Mouse (Mus musculus) CH12.LX (cell line): ENCODE measurements at regions not wholly inside any gene's neighbourhood (a gene's known extent, or its start where the extent isn't known, plus 50 kb on each side); places are given as distances from the start of the nearest gene placed in this dataset.

Experiments
- DNase-seq: peaks from one replicate; pipeline ENCODE4 v3.0.0-alpha.2; 2013; ENCODE audit errors: extremely low read depth
- H3K27ac ChIP-seq: 2 replicates; pipeline ENCODE4 v1.5.1; 2012; ENCODE audit warnings: low read depth, mild to moderate bottlenecking, control low read depth, moderate library complexity; ENCODE audit not compliant: insufficient read depth
- H3K27me3 ChIP-seq: replicated peaks from 2 replicates; pipeline ENCODE3; 2012; ENCODE audit warnings: inconsistent platforms
- H3K36me3 ChIP-seq, 2 experiments: replicated peaks in 1 of 2; 2 replicates each; pipeline versions ENCODE3 to v1.6.1; 2012; ENCODE audit warnings: inconsistent platforms in 1 of 2, low read length in 1 of 2, mild to moderate bottlenecking in 1 of 2, mixed read lengths in 1 of 2, moderate library complexity in 1 of 2; ENCODE audit not compliant: control insufficient read depth in 1 of 2, insufficient read depth in 1 of 2
- H3K4me1 ChIP-seq, 2 experiments: 2 replicates each; pipeline ENCODE4 v1.6.1; 2012; ENCODE audit warnings: inconsistent platforms in 1 of 2, moderate library complexity in 1 of 2; ENCODE audit not compliant: insufficient read depth in 2 of 2, control insufficient read depth in 1 of 2
- H3K4me2 ChIP-seq: 2 replicates; pipeline ENCODE4 v1.6.1; 2012; ENCODE audit warnings: low read depth, mild to moderate bottlenecking, control low read depth; ENCODE audit not compliant: poor library complexity, insufficient read depth, severe bottlenecking
- H3K4me3 ChIP-seq, 3 experiments: fragments of 150-350 bp in 1 of 3; sonication (generic) in 1 of 3; replicated peaks in 1 of 3; 2 replicates each; pipeline versions ENCODE3 to v1.5.1; 2011 to 2012; ENCODE audit warnings: low read depth in 2 of 3, low read length in 2 of 3, mild to moderate bottlenecking in 2 of 3, moderate library complexity in 2 of 3, control low read depth in 1 of 3, improper control_type of control experiment in 1 of 3, inconsistent platforms in 1 of 3, mixed read lengths in 1 of 3; ENCODE audit not compliant: poor library complexity in 1 of 3
- H3K79me2 ChIP-seq: replicated peaks from 2 replicates; pipeline ENCODE4 v1.6.1; 2012; ENCODE audit warnings: mild to moderate bottlenecking, moderate library complexity; ENCODE audit not compliant: control insufficient read depth, poor library complexity, insufficient read depth, severe bottlenecking; ENCODE audit errors: extremely low read depth
- H3K9ac ChIP-seq: 2 replicates; pipeline ENCODE4 v1.6.1; 2012; ENCODE audit warnings: low read depth, mild to moderate bottlenecking, control low read depth, moderate library complexity; ENCODE audit not compliant: insufficient read depth
- H3K9me3 ChIP-seq: replicated peaks from 2 replicates; pipeline ENCODE3; 2012; ENCODE audit warnings: low read length, inconsistent platforms, mixed read lengths
- CHD1 ChIP-seq: IDR thresholded peaks from 2 replicates; pipeline ENCODE4 v1.6.1; 2012; ENCODE audit warnings: low read depth, low read length, improper control_type of control experiment, inconsistent platforms
- EP300 ChIP-seq: IDR thresholded peaks from 2 replicates; pipeline ENCODE4 v1.6.1; 2011; ENCODE audit warnings: low read length, improper control_type of control experiment
- GABPA ChIP-seq: IDR thresholded peaks from 2 replicates; pipeline ENCODE4 v1.6.1; 2012; ENCODE audit warnings: low read depth, low read length, improper control_type of control experiment, inconsistent platforms; ENCODE audit not compliant: insufficient replicate concordance
- JUN ChIP-seq: IDR thresholded peaks from 2 replicates; pipeline ENCODE4 v1.6.1; 2011; ENCODE audit warnings: low read depth, mild to moderate bottlenecking, low read length, improper control_type of control experiment, moderate library complexity; ENCODE audit not compliant: insufficient read depth
- KAT2A ChIP-seq: IDR thresholded peaks from 2 replicates; pipeline ENCODE4 v1.6.1; 2012; ENCODE audit warnings: low read length, improper control_type of control experiment, inconsistent platforms; ENCODE audit not compliant: insufficient replicate concordance
- MAFK ChIP-seq: IDR thresholded peaks from 2 replicates; pipeline ENCODE4 v1.6.1; 2011; ENCODE audit warnings: low read length, improper control_type of control experiment; ENCODE audit not compliant: insufficient replicate concordance
- MAX ChIP-seq: IDR thresholded peaks from 2 replicates; pipeline ENCODE4 v1.6.1; 2011; ENCODE audit warnings: low read length, improper control_type of control experiment
- MXI1 ChIP-seq: IDR thresholded peaks from 2 replicates; pipeline ENCODE4 v1.6.1; 2011; ENCODE audit warnings: mild to moderate bottlenecking, low read depth, low read length, improper control_type of control experiment
- SIN3A ChIP-seq: IDR thresholded peaks from 2 replicates; pipeline ENCODE4 v1.6.1; 2012; ENCODE audit warnings: low read length, improper control_type of control experiment, inconsistent platforms
- TCF12 ChIP-seq: IDR thresholded peaks from 2 replicates; pipeline ENCODE4 v1.6.1; 2014; ENCODE audit warnings: low read depth, mild to moderate bottlenecking, inconsistent platforms, low read length, improper control_type of control experiment
- USF2 ChIP-seq: conservative IDR thresholded peaks from 2 replicates; pipeline ENCODE4 v1.6.1; 2011; ENCODE audit warnings: low read depth, low read length, improper control_type of control experiment
- ZNF384 ChIP-seq: IDR thresholded peaks from 2 replicates; pipeline ENCODE4 v1.6.1; 2012; ENCODE audit warnings: low read depth, low read length, improper control_type of control experiment, inconsistent platforms
- dilution Hi-C: fragments of 300-500 bp; cut with MboI; formaldehyde crosslinking; loops from 2 replicates; pipeline ENCODE4 v1.14.3; 2020; ENCODE audit warnings: low sequenced_read_pairs; ENCODE audit not compliant: extremely low pct_unique_long_range_greater_than_20kb, extremely low pct_ligation_motif_present
- in situ Hi-C: fragments of 300-500 bp; cut with MboI; formaldehyde crosslinking; loops from 3 replicates; pipeline ENCODE4 v1.14.3; 2019; ENCODE audit warnings: low sequenced_read_pairs, low pct_ligation_motif_present, low pct_unique_long_range_greater_than_20kb, mixed read lengths

GRCm38 (mm10) chr19:49245114-49245714 lies 1039.4 kb downstream of the Sorcs3 start:
- in situ Hi-C loops, result no loop called here
- no peak overlapping the region for H3K27ac ChIP-seq
- H3K9ac ChIP-seq, result no peak overlapping the region
- no peak for DNase-seq
- no peaks in the 10 kb centered on the region for H3K4me1 ChIP-seq
- TF ChIP-seq MAFK (no peak), MAX (no peak), USF2 (no peak), SIN3A (no peak), KAT2A (no peak), TCF12 (no peak), JUN (no peak), EP300 (no peak), CHD1 (no peak)
- no peaks in the 10 kb centered on the region for H3K27me3 ChIP-seq
- H3K79me2 ChIP-seq, result no peaks in the 10 kb centered on the region
- no peak overlapping the region for H3K4me2 ChIP-seq
- H3K9me3 ChIP-seq, result peaks cover 35% of the 10 kb centered on the region
- H3K36me3 ChIP-seq, result no peaks in the 10 kb centered on the region
- dilution Hi-C loops, result no loop called here
- H3K4me3 ChIP-seq, result no peak overlapping the region

- Histone ChIP-seq H3K4me1 (no peaks in the 10 kb centered on the region), H3K27me3 (no peaks in the 10 kb centered on the region), H3K79me2 (no peaks in the 10 kb centered on the region), H3K4me3 (no peak overlapping the region), H3K27ac (no peak overlapping the region), H3K9me3 (peaks cover 31% of the 10 kb centered on the region), H3K9ac (no peak overlapping the region), H3K36me3 (no peaks in the 10 kb centered on the region), H3K4me2 (no peak overlapping the region)
- TF ChIP-seq MXI1, result no peak
- in situ Hi-C loops, result no loop called here
- no peak for DNase-seq
- dilution Hi-C loops, result no loop called here
Observed at GRCm38 (mm10) chr19:49264616-49265015, 1058.8 kb downstream of the Sorcs3 start.

DNA sequence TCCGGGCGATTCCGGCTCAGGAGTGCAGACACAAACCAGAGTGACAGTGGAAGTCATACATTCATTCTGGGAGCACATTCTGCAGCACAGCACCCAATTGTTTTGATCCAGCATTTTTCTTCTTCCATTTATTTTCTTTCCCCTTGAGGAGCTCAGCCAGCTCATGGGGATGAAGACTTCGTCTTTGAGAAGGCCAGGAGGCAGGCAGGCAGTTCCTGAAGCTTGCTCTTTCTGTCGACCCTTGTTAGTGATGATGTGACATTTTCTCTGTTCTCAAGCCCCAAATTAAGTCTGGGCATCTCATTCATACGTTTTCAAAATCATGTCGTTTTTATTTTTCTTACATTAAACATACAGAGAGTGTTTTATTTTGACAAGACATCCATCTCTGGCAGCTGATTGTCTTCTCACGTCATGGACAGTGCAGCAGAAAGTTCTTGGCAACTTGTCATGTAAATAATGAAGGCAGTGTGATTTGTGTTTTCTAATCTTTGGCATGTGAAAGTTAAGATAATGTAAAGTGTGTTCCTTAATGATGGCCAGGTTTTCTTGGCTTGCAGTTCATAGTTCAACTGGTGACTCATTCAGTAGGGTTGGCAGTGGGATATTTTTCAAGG lies 1062.1 kb downstream of the Sorcs3 start:
- H3K4me3 ChIP-seq, result no peak overlapping the region
- no peaks in the 10 kb centered on the region for H3K36me3 ChIP-seq
- H3K79me2 ChIP-seq, result no peaks in the 10 kb centered on the region
- dilution Hi-C loops (no loop called here), in situ Hi-C loops (no loop called here)
- H3K9ac ChIP-seq, result no peak overlapping the region
- no peaks in the 10 kb centered on the region for H3K27me3 ChIP-seq
- no peaks in the 10 kb centered on the region for H3K4me1 ChIP-seq
- H3K9me3 ChIP-seq, result peaks cover 51% of the 10 kb centered on the region
- no peak for DNase-seq
- H3K27ac ChIP-seq, result no peak overlapping the region
- no peak overlapping the region for H3K4me2 ChIP-seq
- TF ChIP-seq ZNF384, result no peak
- no peak for TF ChIP-seq GABPA
